Mouse (Mus musculus) forebrain, embryonic 16.5 days (tissue): ENCODE data around the gene Cactin. TPM values are rescaled to one million over a fixed set of nuclear protein-coding genes. Genes with fewer than 3 reads are reported as not detected.
A peak's percentile ranks its signal among the peaks of the same experiment; 100 is the strongest.

ENCODE experiments used
- ATAC-seq: fragments of 200-750 bp; cut with Nextera tagmentation; 2 replicates; pipeline ENCODE4 v1.8.0; 2017; ENCODE audit warnings: mild to moderate bottlenecking, moderate library complexity
- H3K27ac ChIP-seq: fragments of 300-500 bp; sonication (generic); 2 replicates; pipeline ENCODE4 v1.5.1; 2014; ENCODE audit warnings: low read length, control low read depth
- H3K27me3 ChIP-seq: fragments of 300-500 bp; sonication (generic); replicated peaks from 2 replicates; pipeline ENCODE4 v1.6.1; 2014; ENCODE audit warnings: low read length; ENCODE audit not compliant: control insufficient read depth, insufficient read depth
- H3K36me3 ChIP-seq: fragments of 300-500 bp; sonication (generic); 2 replicates; pipeline ENCODE4 v1.6.1; 2014; ENCODE audit not compliant: control insufficient read depth, insufficient read depth
- H3K4me1 ChIP-seq: fragments of 300-500 bp; sonication (generic); replicated peaks from 2 replicates; pipeline ENCODE4 v1.6.1; 2014; ENCODE audit warnings: low read length; ENCODE audit not compliant: control insufficient read depth, insufficient read depth
- H3K4me2 ChIP-seq: fragments of 300-500 bp; sonication (generic); 2 replicates; pipeline ENCODE4 v1.6.1; 2014; ENCODE audit warnings: mild to moderate bottlenecking, low read length, control low read depth
- H3K4me3 ChIP-seq: fragments of 300-500 bp; sonication (generic); replicated peaks from 2 replicates; pipeline ENCODE4 v1.5.1; 2014; ENCODE audit warnings: mild to moderate bottlenecking, low read length, control low read depth
- H3K9ac ChIP-seq: fragments of 300-500 bp; sonication (generic); replicated peaks from 2 replicates; pipeline ENCODE4 v1.6.1; 2014; ENCODE audit warnings: low read depth, low read length, control low read depth
- H3K9me3 ChIP-seq: fragments of 300-500 bp; sonication (generic); 2 replicates; pipeline ENCODE4 v1.6.1; 2016; ENCODE audit warnings: low read length; ENCODE audit not compliant: control insufficient read depth
- WGBS: fragments of 180-500 bp; shearing (Covaris S2); extraction: QIAGEN DNeasy Blood & Tissue Kit; methylation state at CpG from one replicate; pipeline ENCODE4 v1.1.7; 2014; 5-methylcytosine and 5-hydroxymethylcytosine counted together
- polyA plus RNA-seq: library from polyadenylated mRNA; unstranded; fragments of >200 nt; fragmentation: Nextera tagmentation; extraction: Ambion mirVana; gene quantifications from 2 replicates; pipeline ENCODE4 v1.2.1, GENCODE M21; 2015

The Cactin gene
- polyA plus RNA-seq, 1 experiment from 2014 or later: 38.3 TPM

DNA sequence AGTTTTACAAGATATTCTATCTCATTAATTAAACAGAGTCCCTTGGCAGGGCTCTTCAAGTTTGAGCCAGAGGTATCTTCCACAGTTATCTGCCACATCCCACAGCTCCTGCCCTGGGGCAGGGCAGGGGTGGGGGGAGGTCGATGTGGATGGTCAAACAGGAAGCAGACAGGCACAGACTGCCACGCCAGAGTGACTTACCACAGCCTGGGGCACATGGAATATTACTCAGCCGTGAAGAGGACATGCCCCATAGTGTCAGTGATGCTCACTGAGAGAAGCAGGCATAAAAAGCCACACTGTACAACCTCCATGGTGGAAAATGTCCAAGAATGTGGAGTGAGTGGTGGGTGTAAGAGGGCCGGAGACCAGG lies 24.2 kb downstream of the Cactin start:
- H3K27me3 ChIP-seq: peaks cover 38% of the 10 kb centered on the region
- no peak for ATAC-seq
- WGBS: 86% methylated on average over 4 of the region's 4 CpGs

DNA sequence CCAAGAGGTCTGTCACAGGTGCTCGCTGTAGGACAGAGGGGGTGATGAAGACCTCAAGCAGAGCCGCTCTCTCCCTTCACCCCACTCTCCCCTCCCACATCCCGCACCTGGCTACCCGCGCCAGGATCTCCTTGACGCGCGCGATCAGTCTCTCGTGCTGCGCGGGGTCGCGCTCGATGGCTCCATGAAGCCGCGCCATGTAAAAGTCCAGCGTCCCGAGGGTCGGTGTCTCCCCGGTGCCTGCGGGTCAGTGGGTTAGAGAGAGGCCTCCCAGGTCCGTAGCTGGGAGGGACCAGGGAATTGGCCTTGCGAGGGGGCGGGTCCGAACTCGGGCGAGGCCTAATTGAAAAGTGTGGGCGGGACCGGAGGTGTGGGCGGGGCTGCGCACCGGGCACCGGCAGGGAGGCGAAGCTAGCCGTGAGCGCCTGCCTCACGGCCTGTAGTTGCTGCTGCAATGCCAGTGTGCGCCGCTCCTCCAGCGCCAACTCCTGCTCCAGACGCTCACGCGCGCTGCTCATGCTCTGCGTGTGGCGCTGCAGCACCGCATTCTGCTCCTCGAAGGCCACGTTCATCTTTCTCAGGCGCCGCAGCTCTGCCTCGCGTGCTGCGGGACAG lies 25.7 kb downstream of the Cactin start:
- no peak for ATAC-seq
- WGBS: 9% methylated on average over 53 of the region's 55 CpGs
- H3K4me3 ChIP-seq: peak overlapping the region; percentile 37
- peaks cover 28% of the 10 kb centered on the region for H3K4me1 ChIP-seq
- no peaks in the 10 kb centered on the region for H3K9me3 ChIP-seq
- H3K27me3 ChIP-seq: peaks cover 34% of the 10 kb centered on the region
- H3K36me3 ChIP-seq: no peaks in the 10 kb centered on the region
- H3K4me2 ChIP-seq: peak overlapping the region; percentile 59
- peak overlapping the region; percentile 45 for H3K9ac ChIP-seq
- no peak overlapping the region for H3K27ac ChIP-seq

More for the DNA sequence above, 24.2 kb downstream of the Cactin start:
- Histone ChIP-seq H3K36me3 (no peaks in the 10 kb centered on the region), H3K27ac (no peak overlapping the region), H3K4me1 (peaks cover 24% of the 10 kb centered on the region), H3K9me3 (no peaks in the 10 kb centered on the region), H3K4me2 (no peak overlapping the region), H3K4me3 (no peak overlapping the region), H3K9ac (no peak overlapping the region)

GRCm38 (mm10) chr10:81349146-81349545 lies 28.2 kb downstream of the Cactin start:
- peak overlapping the region; percentile 70 for H3K4me3 ChIP-seq
- no peaks in the 10 kb centered on the region for H3K36me3 ChIP-seq
- ATAC-seq: no peak
- no peak overlapping the region; the same call in 1 of the 2 replicates for H3K9ac ChIP-seq
- peaks cover 12% of the 10 kb centered on the region for H3K27me3 ChIP-seq
- 5% methylated on average over 12 of the region's 12 CpGs for WGBS
- peak overlapping the region; percentile 95 for H3K4me2 ChIP-seq
- H3K9me3 ChIP-seq: no peaks in the 10 kb centered on the region
- H3K27ac ChIP-seq: no peak overlapping the region
- peaks cover 22% of the 10 kb centered on the region for H3K4me1 ChIP-seq

GRCm38 (mm10) chr10:81349961-81350350 lies 29.1 kb downstream of the Cactin start:
- peak; percentile 21 for ATAC-seq
- Histone ChIP-seq H3K36me3 (no peaks in the 10 kb centered on the region), H3K9ac (peak overlapping the region; percentile 68), H3K4me3 (peak overlapping the region; percentile 70), H3K27me3 (peaks cover 5% of the 10 kb centered on the region), H3K4me2 (peak overlapping the region; percentile 95), H3K9me3 (no peaks in the 10 kb centered on the region), H3K27ac (no peak overlapping the region), H3K4me1 (peaks cover 22% of the 10 kb centered on the region)
- under 1% methylated on average over 28 of the region's 29 CpGs for WGBS

- Histone ChIP-seq H3K4me1 (peaks cover 22% of the 10 kb centered on the region), H3K27me3 (peaks cover 2% of the 10 kb centered on the region; the same call in 1 of the 2 replicates), H3K9me3 (no peaks in the 10 kb centered on the region), H3K27ac (peak within 1 kb of the TSS; percentile 58; the same call in 1 of the 2 replicates), H3K9ac (peak within 1 kb of the TSS; percentile 68), H3K4me2 (peak within 1 kb of the TSS; percentile 95), H3K36me3 (no peaks in the 10 kb centered on the region), H3K4me3 (peak within 1 kb of the TSS; percentile 70)
- peak; percentile 96 for ATAC-seq
- WGBS: under 1% methylated on average over 54 of the region's 54 CpGs
Measured at GRCm38 (mm10) chr10:81350351-81351063, 29.6 kb downstream of the Cactin start, which contains the start of gene Hmg20b. Gene Hmg20b, minus strand, starts transcription at chr10:81350480.

DNA sequence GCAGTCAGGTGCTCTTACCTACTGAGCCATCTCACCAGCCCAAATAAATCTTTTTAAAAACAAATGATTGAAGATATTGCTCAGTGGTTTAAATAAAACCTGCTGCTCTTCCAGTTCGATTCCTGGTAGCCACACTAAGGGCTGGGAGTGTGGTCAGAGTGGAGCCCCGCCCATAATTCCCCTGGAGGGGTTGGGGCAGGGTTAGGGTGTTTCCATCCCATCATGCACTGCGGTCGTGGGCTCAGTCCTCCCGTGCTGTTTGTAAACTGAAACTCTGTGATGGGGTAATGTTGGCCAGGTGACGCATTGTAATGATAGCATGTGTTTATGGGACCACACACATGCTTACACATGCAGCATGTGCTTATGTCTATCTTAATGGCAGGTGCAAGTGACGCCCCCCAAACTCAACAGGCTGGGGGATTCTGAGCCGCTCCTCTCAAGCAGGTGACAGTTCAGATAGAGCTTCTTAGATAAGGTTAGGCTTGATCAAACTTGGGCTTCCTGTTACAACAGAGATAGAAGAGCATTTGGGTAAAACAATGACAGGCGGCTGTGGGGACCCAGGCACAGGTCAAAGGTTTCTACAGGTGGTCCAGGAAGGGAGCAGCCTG lies 30.9 kb downstream of the Cactin start:
- 29% methylated on average over 9 of the region's 9 CpGs for WGBS
- H3K27ac ChIP-seq: no peak overlapping the region
- H3K4me1 ChIP-seq: peaks cover 20% of the 10 kb centered on the region
- ATAC-seq: no peak
- H3K36me3 ChIP-seq: no peaks in the 10 kb centered on the region
- no peak overlapping the region for H3K9ac ChIP-seq
- no peak overlapping the region for H3K4me3 ChIP-seq
- H3K9me3 ChIP-seq: no peaks in the 10 kb centered on the region
- peaks cover 3% of the 10 kb centered on the region; the same call in 1 of the 2 replicates for H3K27me3 ChIP-seq
- no peak overlapping the region for H3K4me2 ChIP-seq

DNA sequence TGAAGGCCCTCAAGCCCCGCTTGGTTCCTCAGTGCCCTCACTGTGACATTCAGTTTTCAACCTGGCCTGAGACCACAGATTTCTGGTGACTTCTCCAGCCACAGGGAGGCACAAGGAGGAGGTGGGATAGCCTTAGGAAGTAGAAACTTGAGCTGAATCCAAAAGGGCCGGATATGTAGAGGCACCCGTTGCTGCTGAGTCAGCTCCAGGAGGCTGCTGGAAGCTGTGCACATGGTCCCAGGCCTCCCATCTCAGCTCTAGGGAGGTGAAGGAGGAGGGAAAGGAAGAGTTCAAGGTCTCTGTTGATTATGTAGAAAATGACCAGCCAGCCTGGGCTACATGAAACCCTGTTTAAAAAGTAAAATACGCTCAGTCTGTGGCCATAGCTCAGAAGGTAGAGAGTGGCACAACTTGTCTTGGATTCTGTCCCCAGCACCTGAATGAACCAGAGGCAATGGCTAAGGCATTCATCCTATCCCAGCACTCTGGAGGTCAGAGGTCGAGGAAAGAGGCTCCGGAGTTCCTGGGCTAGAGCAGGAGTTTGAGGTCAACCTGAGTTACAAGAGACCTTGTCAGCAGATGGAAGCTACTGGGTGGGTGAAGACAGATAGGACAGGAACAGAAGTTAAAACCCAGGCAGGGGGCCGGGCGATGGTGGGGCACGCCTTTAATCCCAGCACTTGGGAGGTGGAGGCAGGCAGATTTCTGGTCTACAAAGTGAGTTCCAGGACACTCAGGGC lies 34.0 kb downstream of the Cactin start:
- WGBS: 69% methylated on average over 9 of the region's 9 CpGs
- Histone ChIP-seq H3K4me1 (peaks cover 23% of the 10 kb centered on the region), H3K4me2 (no peak overlapping the region), H3K9me3 (no peaks in the 10 kb centered on the region), H3K36me3 (no peaks in the 10 kb centered on the region), H3K27ac (no peak overlapping the region), H3K9ac (no peak overlapping the region), H3K4me3 (no peak overlapping the region), H3K27me3 (0 out of 2 replicates have a peak, but pooled peaks cover 2% of the 10 kb centered on the region)
- no peak for ATAC-seq

DNA sequence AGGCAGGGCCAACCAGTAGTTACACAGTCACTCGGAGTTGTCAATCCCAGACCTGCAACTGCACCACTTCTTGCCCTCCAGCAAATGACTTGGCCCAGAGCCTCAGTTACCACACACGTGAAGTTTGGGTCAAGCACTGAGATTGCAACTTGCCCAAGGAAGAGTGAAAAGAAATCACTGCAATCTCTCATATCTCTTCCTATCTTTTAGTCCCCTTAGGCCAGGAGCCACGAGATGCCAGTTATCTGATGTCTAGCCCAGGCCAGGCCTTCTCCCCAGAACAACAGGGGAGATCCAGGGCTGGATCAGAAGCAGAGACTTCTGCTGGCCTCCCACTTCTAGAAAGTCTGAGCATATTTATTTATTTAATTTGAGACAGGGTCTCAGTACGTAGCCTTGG lies 34.6 kb downstream of the Cactin start:
- H3K27me3 ChIP-seq: 0 out of 2 replicates have a peak, but pooled peaks cover 2% of the 10 kb centered on the region
- peaks cover 21% of the 10 kb centered on the region for H3K4me1 ChIP-seq
- no peak overlapping the region for H3K27ac ChIP-seq
- ATAC-seq: no peak
- no peak overlapping the region for H3K9ac ChIP-seq
- no peak overlapping the region for H3K4me3 ChIP-seq
- H3K36me3 ChIP-seq: no peaks in the 10 kb centered on the region
- no peak overlapping the region for H3K4me2 ChIP-seq
- H3K9me3 ChIP-seq: no peaks in the 10 kb centered on the region
- WGBS: 79% methylated on average over 4 of the region's 4 CpGs
